Mouse (Mus musculus) spleen, embryonic (tissue): ENCODE results near the gene Perp.

ENCODE experiments used
- CTCF ChIA-PET: fragments of 350-600 bp; sonication (Branson Sonifier 250); formaldehyde crosslinking; loops from one replicate; lab custom pipeline; 2022; lab: Charles Lee

The Perp gene

GRCm38 (mm10) chr10:18844441-18845286, at the start of gene Perp:
Gene Perp, plus strand, starts transcription at chr10:18845020.
- CTCF ChIA-PET, result no interaction called here

GRCm38 (mm10) chr10:18811751-18812150, 33.1 kb upstream of the Perp start:
- CTCF ChIA-PET, result no interaction called here

GRCm38 (mm10) chr10:18816560-18816959, 28.3 kb upstream of the Perp start:
- CTCF ChIA-PET, result no interaction called here

GRCm38 (mm10) chr10:18825143-18825542, 19.7 kb upstream of the Perp start:
- CTCF ChIA-PET, result no interaction called here

- CTCF ChIA-PET, result no interaction called here
These were observed 18.7 kb upstream of the Perp start for GRCm38 (mm10) chr10:18826107-18826506.

- CTCF ChIA-PET, result no interaction called here
These were observed 16.9 kb upstream of the Perp start for GRCm38 (mm10) chr10:18827936-18828335.

GRCm38 (mm10) chr10:18830359-18830758, 14.5 kb upstream of the Perp start:
- CTCF ChIA-PET, result no interaction called here

GRCm38 (mm10) chr10:18831823-18832222, 13.0 kb upstream of the Perp start:
- CTCF ChIA-PET, result no interaction called here

- CTCF ChIA-PET, result no interaction called here
These were observed 10.4 kb upstream of the Perp start for GRCm38 (mm10) chr10:18834389-18834788.

- CTCF ChIA-PET, result interaction anchor here (1.1 kb wide), 1 partner anchor 68 kb away, joined by 4 read pairs; no protein-coding TSS in a partner anchor
These were observed 8.9 kb upstream of the Perp start for GRCm38 (mm10) chr10:18835684-18836479.

GRCm38 (mm10) chr10:18839530-18839929, 5.3 kb upstream of the Perp start:
- CTCF ChIA-PET, result no interaction called here

GRCm38 (mm10) chr10:18840736-18841135, 4.1 kb upstream of the Perp start:
- CTCF ChIA-PET, result no interaction called here

GRCm38 (mm10) chr10:18845287-18845662, 455 bp downstream of the Perp start:
- CTCF ChIA-PET, result no interaction called here

GRCm38 (mm10) chr10:18845711-18846110, 891 bp downstream of the Perp start:
- CTCF ChIA-PET, result no interaction called here

GRCm38 (mm10) chr10:18846474-18847264, 1.8 kb downstream of the Perp start:
- CTCF ChIA-PET, result no interaction called here

GRCm38 (mm10) chr10:18850177-18850576, 5.4 kb downstream of the Perp start:
- CTCF ChIA-PET, result no interaction called here

GRCm38 (mm10) chr10:18853417-18853816, 8.6 kb downstream of the Perp start:
- CTCF ChIA-PET, result no interaction called here

GRCm38 (mm10) chr10:18857244-18857643, 12.4 kb downstream of the Perp start:
- CTCF ChIA-PET, result no interaction called here

- CTCF ChIA-PET, result no interaction called here
These were observed 14.8 kb downstream of the Perp start for GRCm38 (mm10) chr10:18859632-18860031.

GRCm38 (mm10) chr10:18860119-18860824, 15.5 kb downstream of the Perp start:
- CTCF ChIA-PET, result no interaction called here

- CTCF ChIA-PET, result no interaction called here
These were observed 16.0 kb downstream of the Perp start for GRCm38 (mm10) chr10:18860831-18861230.
